Mouse (Mus musculus): ENCODE results near the gene Reep6. TPM values are rescaled to one million over a fixed set of nuclear protein-coding genes. Genes with fewer than 3 reads are reported as not detected.

Gene Reep6
- polyA plus RNA-seq, 1 experiment = 1.7 TPM

GRCm38 (mm10) chr10:80314494-80315001 is 15.2 kb upstream of the Reep6 start:
- H3K27ac ChIP-seq (ENCODE audit: insufficient read depth, low read length) = no peak overlapping the region
- H3K4me3 ChIP-seq (ENCODE audit: insufficient read depth, low read length) = no peak overlapping the region
- H3K4me1 ChIP-seq (ENCODE audit: control insufficient read depth, insufficient read depth, low read length) = no peaks in the 10 kb centered on the region; the same call in 1 of the 2 replicates
- no peak for TF ChIP-seq CTCF (IDR thresholded peaks at IDR 0.05; ENCODE audit: borderline replicate concordance, insufficient read depth, low read length)
- no peak for TF ChIP-seq POLR2A (IDR thresholded peaks at IDR 0.05; ENCODE audit: low read depth, low read length)

- Histone ChIP-seq H3K4me1 (ENCODE audit: control insufficient read depth, insufficient read depth, low read length) (no peaks in the 10 kb centered on the region; the same call in 1 of the 2 replicates), H3K27ac (ENCODE audit: insufficient read depth, low read length) (no peak overlapping the region), H3K4me3 (ENCODE audit: insufficient read depth, low read length) (no peak overlapping the region)
- no peak for TF ChIP-seq CTCF (IDR thresholded peaks at IDR 0.05; ENCODE audit: borderline replicate concordance, insufficient read depth, low read length)
- no peak for TF ChIP-seq POLR2A (IDR thresholded peaks at IDR 0.05; ENCODE audit: low read depth, low read length)
Observed at GRCm38 (mm10) chr10:80315315-80315714, 14.4 kb upstream of the Reep6 start.

- no peak overlapping the region for H3K27ac ChIP-seq (ENCODE audit: insufficient read depth, low read length)
- H3K4me1 ChIP-seq (ENCODE audit: control insufficient read depth, insufficient read depth, low read length) = no peaks in the 10 kb centered on the region; the same call in 1 of the 2 replicates
- H3K4me3 ChIP-seq (ENCODE audit: insufficient read depth, low read length) = no peak overlapping the region
- TF ChIP-seq POLR2A (IDR thresholded peaks at IDR 0.05; ENCODE audit: low read depth, low read length) (peak; percentile 21; the same call in 1 of the 2 replicates), CTCF (IDR thresholded peaks at IDR 0.05; ENCODE audit: borderline replicate concordance, insufficient read depth, low read length) (no peak)
Observed at GRCm38 (mm10) chr10:80316359-80316781, 13.4 kb upstream of the Reep6 start.

GRCm38 (mm10) chr10:80317011-80317410 is 12.7 kb upstream of the Reep6 start:
- no peak for TF ChIP-seq CTCF (IDR thresholded peaks at IDR 0.05; ENCODE audit: borderline replicate concordance, insufficient read depth, low read length)
- TF ChIP-seq POLR2A (IDR thresholded peaks at IDR 0.05; ENCODE audit: low read depth, low read length) = no peak
- H3K4me3 ChIP-seq (ENCODE audit: insufficient read depth, low read length) = no peak overlapping the region
- H3K4me1 ChIP-seq (ENCODE audit: control insufficient read depth, insufficient read depth, low read length) = no peaks in the 10 kb centered on the region; the same call in 1 of the 2 replicates
- no peak overlapping the region for H3K27ac ChIP-seq (ENCODE audit: insufficient read depth, low read length)

- peak; percentile 72 for TF ChIP-seq POLR2A (IDR thresholded peaks at IDR 0.05; ENCODE audit: low read depth, low read length)
- TF ChIP-seq CTCF (IDR thresholded peaks at IDR 0.05; ENCODE audit: borderline replicate concordance, insufficient read depth, low read length) = no peak
- Histone ChIP-seq H3K4me1 (ENCODE audit: control insufficient read depth, insufficient read depth, low read length) (no peaks in the 10 kb centered on the region; the same call in 1 of the 2 replicates), H3K27ac (ENCODE audit: insufficient read depth, low read length) (no peak within 1 kb of the TSS), H3K4me3 (ENCODE audit: insufficient read depth, low read length) (peak within 1 kb of the TSS; percentile 86)
Observed at GRCm38 (mm10) chr10:80320340-80320760, 9.4 kb upstream of the Reep6 start, which contains the start of gene 2310011J03Rik. TSS of gene 2310011J03Rik (minus strand) at chr10:80320537.

GRCm38 (mm10) chr10:80321014-80321669 is 8.6 kb upstream of the Reep6 start:
- Histone ChIP-seq H3K4me1 (ENCODE audit: control insufficient read depth, insufficient read depth, low read length) (no peaks in the 10 kb centered on the region; the same call in 1 of the 2 replicates), H3K27ac (ENCODE audit: insufficient read depth, low read length) (no peak overlapping the region), H3K4me3 (ENCODE audit: insufficient read depth, low read length) (no peak overlapping the region)
- TF ChIP-seq CTCF (IDR thresholded peaks at IDR 0.05; ENCODE audit: borderline replicate concordance, insufficient read depth, low read length) = no peak
- no peak for TF ChIP-seq POLR2A (IDR thresholded peaks at IDR 0.05; ENCODE audit: low read depth, low read length)

- H3K27ac ChIP-seq (ENCODE audit: insufficient read depth, low read length) = no peak overlapping the region
- no peaks in the 10 kb centered on the region; the same call in 1 of the 2 replicates for H3K4me1 ChIP-seq (ENCODE audit: control insufficient read depth, insufficient read depth, low read length)
- 0 out of 2 replicates have a peak overlapping the region, but pooled peaks have one; percentile 49 for H3K4me3 ChIP-seq (ENCODE audit: insufficient read depth, low read length)
- no peak for TF ChIP-seq POLR2A (IDR thresholded peaks at IDR 0.05; ENCODE audit: low read depth, low read length)
- no peak for TF ChIP-seq CTCF (IDR thresholded peaks at IDR 0.05; ENCODE audit: borderline replicate concordance, insufficient read depth, low read length)
Observed at GRCm38 (mm10) chr10:80321670-80322581, 7.8 kb upstream of the Reep6 start.

GRCm38 (mm10) chr10:80322811-80323211 is 6.9 kb upstream of the Reep6 start:
- H3K27ac ChIP-seq (ENCODE audit: insufficient read depth, low read length) = no peak overlapping the region
- TF ChIP-seq POLR2A (IDR thresholded peaks at IDR 0.05; ENCODE audit: low read depth, low read length) (no peak), CTCF (IDR thresholded peaks at IDR 0.05; ENCODE audit: borderline replicate concordance, insufficient read depth, low read length) (peak; percentile 35; the same call in 1 of the 2 replicates)
- H3K4me3 ChIP-seq (ENCODE audit: insufficient read depth, low read length) = peak overlapping the region; percentile 49
- no peaks in the 10 kb centered on the region; the same call in 1 of the 2 replicates for H3K4me1 ChIP-seq (ENCODE audit: control insufficient read depth, insufficient read depth, low read length)

Data from embryonic fibroblast, embryonic 13.5 days (primary cell).